Mouse (Mus musculus) forebrain, embryonic 11.5 days (tissue): ENCODE measurements around the gene Entpd1. TPM values are rescaled to one million over a fixed set of nuclear protein-coding genes. Genes with fewer than 3 reads are reported as not detected.

Experiments used
- ATAC-seq: fragments of 200-750 bp; cut with Nextera tagmentation; replicated peaks from 2 replicates; pipeline ENCODE4 v1.8.0; 2017; ENCODE audit warnings: moderate TSS enrichment; ENCODE audit not compliant: low FRiP score
- DNase-seq: peaks from one replicate; pipeline ENCODE4 v3.0.0-alpha.2; 2017; ENCODE audit warnings: low spot score
- H3K27ac ChIP-seq: fragments of 300-500 bp; sonication (generic); 2 replicates; pipeline ENCODE4 v1.5.1; 2014; ENCODE audit warnings: low read depth, low read length
- H3K27me3 ChIP-seq: fragments of 300-500 bp; sonication (generic); 2 replicates; pipeline ENCODE4 v1.6.1; 2014; ENCODE audit warnings: mild to moderate bottlenecking, low read length, mixed read lengths; ENCODE audit not compliant: control insufficient read depth, insufficient read depth
- H3K36me3 ChIP-seq: fragments of 300-500 bp; sonication (generic); 2 replicates; pipeline ENCODE4 v1.6.1; 2014; ENCODE audit warnings: mild to moderate bottlenecking, low read length, moderate library complexity, mixed read lengths; ENCODE audit not compliant: control insufficient read depth, insufficient read depth
- H3K4me1 ChIP-seq: fragments of 300-500 bp; sonication (generic); replicated peaks from 2 replicates; pipeline ENCODE4 v1.6.1; 2014; ENCODE audit warnings: low read length, mixed read lengths; ENCODE audit not compliant: control insufficient read depth, insufficient read depth
- H3K4me2 ChIP-seq: fragments of 300-500 bp; sonication (generic); 2 replicates; pipeline ENCODE4 v1.6.1; 2014; ENCODE audit warnings: low read depth, mild to moderate bottlenecking, low read length, moderate library complexity, mixed read lengths; ENCODE audit not compliant: severe bottlenecking
- H3K4me3 ChIP-seq: fragments of 300-500 bp; sonication (generic); 2 replicates; pipeline ENCODE4 v1.5.1; 2014; ENCODE audit warnings: low read depth, low read length
- H3K9ac ChIP-seq: fragments of 300-500 bp; sonication (generic); 2 replicates; pipeline ENCODE4 v1.6.1; 2014; ENCODE audit warnings: low read length
- H3K9me3 ChIP-seq: fragments of 300-500 bp; sonication (generic); 2 replicates; pipeline ENCODE4 v1.6.1; 2016; ENCODE audit warnings: low read length, mixed read lengths; ENCODE audit not compliant: control insufficient read depth
- WGBS: fragments of 180-500 bp; shearing (Covaris S2); extraction: QIAGEN DNeasy Blood & Tissue Kit; methylation state at CpG from one replicate; pipeline ENCODE4 v1.1.7; 2014; 5-methylcytosine and 5-hydroxymethylcytosine counted together
- polyA plus RNA-seq: library from polyadenylated mRNA; unstranded; fragments of >200 nt; fragmentation: Nextera tagmentation; extraction: Ambion mirVana; gene quantifications from 2 replicates; pipeline ENCODE4 v1.2.1, GENCODE M21; 2014

The Entpd1 gene
- 7.8 and 9.3 TPM in 2 replicates for polyA plus RNA-seq

DNA sequence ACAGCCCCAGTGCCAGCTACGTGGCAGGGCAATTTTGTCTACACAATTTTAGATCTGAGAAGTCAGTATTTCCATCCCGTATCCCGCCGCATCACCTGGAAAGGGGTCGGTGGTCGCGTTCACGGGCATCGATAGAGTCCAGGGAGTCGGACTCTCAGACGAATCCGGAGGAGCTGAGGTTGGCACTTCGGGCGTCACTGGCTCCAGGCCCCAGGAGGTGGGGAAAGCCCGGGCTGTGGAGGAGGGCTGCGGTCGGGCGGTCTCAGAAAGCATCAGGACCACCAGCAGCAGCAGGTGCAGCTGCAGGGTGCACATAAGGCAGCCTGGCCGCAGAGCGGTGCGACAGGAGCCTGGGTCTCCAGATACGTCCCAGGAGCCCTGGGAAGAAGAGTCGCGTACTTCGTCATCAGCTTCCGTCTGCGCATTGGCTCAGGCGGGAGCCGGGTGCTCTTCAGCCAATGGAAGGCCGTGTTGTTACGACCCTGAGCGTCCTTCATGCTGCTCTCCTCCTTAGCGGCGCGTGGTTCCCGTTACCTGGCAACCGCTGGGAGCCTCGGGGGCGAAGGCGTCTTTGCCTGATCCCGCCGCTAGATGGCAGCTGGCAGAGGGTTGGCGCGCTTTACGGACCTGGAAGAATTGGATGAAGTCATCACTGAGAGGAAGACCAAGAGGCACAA is at the start of gene Entpd1, which contains the start of gene Tctn3:
Entpd1 (plus strand) TSS at position 537 of the 677 bp plus-strand sequence.
Tctn3 (minus strand) TSS at position 404 of the 677 bp plus-strand sequence.
- under 1% methylated on average over 45 of the region's 45 CpGs for WGBS

DNA sequence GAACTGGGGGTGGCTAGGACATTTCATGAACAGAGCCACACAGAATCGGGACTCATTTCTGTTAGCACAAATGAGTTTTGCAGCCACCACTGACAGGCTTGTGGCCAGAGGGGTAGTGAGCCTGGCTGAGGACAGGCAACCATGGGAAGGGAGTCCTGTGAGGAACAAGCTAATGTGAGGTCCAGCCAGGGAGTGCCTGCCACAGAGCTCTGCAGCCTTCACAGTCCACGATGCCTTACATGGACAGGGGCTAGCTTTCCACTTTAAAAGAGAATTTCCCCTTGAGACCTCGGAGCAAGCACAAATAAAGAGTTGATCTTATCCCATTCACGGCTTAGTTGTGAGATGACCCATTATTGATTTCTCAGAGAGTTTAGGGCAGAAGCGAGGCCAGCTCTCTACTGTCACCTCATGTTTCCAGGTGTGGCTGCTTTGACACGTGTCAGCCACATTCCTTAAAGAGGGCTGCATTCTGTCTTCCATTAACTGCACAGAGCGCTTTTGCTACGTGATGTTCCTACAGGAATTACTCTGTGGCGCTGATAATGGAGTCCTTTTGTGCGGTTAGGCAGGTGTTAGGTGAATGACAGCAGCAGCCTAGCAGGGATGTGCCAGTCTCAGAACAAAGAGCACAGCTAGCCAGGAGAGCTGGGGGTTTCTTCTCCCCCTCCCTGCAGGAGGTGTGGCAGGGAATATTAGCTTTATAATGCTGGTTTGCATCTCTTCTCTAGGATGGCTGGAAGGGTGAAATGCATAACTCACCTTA is 48.1 kb upstream of the Entpd1 start:
- ATAC-seq, result no peak
- Histone ChIP-seq H3K36me3 (peaks cover 17% of the 10 kb centered on the region), H3K4me1 (no peaks in the 10 kb centered on the region), H3K9me3 (no peaks in the 10 kb centered on the region), H3K4me3 (no peak overlapping the region), H3K4me2 (no peak overlapping the region), H3K9ac (no peak overlapping the region), H3K27me3 (no peaks in the 10 kb centered on the region), H3K27ac (no peak overlapping the region)
- DNase-seq, result no peak
- WGBS, result 90% methylated on average over 10 of the region's 10 CpGs

More for the DNA sequence above, at the start of gene Entpd1, which contains the start of gene Tctn3:
- H3K4me1 ChIP-seq, result peaks cover 6% of the 10 kb centered on the region
- no peaks in the 10 kb centered on the region for H3K9me3 ChIP-seq
- DNase-seq (peak; percentile 98), ATAC-seq (peak; percentile 100)
- peak within 1 kb of the TSS; percentile 68 for H3K4me3 ChIP-seq
- H3K9ac ChIP-seq, result peak within 1 kb of the TSS; percentile 68
- H3K4me2 ChIP-seq, result peak within 1 kb of the TSS; percentile 73
- H3K27me3 ChIP-seq, result no peaks in the 10 kb centered on the region
- H3K27ac ChIP-seq, result no peak within 1 kb of the TSS
- H3K36me3 ChIP-seq, result no peaks in the 10 kb centered on the region

DNA sequence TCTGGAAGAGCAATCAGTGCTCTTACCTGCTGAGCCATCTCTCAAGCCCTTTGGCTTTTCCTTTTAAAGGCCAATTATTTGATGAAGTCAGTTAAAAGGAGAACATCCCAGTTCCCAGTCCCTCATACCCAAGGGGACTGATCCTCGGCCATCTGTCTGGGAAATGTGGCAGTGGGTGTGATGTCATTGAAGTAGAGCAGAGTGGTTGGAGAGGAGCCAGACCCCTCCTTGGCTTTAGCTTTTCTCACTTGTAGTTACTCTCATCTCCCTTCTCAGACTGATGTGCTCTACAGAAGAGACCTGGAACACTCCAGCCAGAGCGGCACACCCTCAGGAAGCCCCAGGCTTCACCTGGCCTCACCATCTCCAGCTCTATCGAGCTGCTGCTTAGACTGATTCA is 44.5 kb upstream of the Entpd1 start:
- Histone ChIP-seq H3K36me3 (peaks cover 33% of the 10 kb centered on the region), H3K27me3 (no peaks in the 10 kb centered on the region), H3K9ac (no peak overlapping the region), H3K4me1 (no peaks in the 10 kb centered on the region), H3K4me3 (no peak overlapping the region), H3K27ac (no peak overlapping the region), H3K4me2 (no peak overlapping the region), H3K9me3 (peaks cover 5% of the 10 kb centered on the region; the same call in 1 of the 2 replicates)
- ATAC-seq (no peak), DNase-seq (no peak)
- WGBS, result 94% methylated on average over 3 of the region's 3 CpGs

DNA sequence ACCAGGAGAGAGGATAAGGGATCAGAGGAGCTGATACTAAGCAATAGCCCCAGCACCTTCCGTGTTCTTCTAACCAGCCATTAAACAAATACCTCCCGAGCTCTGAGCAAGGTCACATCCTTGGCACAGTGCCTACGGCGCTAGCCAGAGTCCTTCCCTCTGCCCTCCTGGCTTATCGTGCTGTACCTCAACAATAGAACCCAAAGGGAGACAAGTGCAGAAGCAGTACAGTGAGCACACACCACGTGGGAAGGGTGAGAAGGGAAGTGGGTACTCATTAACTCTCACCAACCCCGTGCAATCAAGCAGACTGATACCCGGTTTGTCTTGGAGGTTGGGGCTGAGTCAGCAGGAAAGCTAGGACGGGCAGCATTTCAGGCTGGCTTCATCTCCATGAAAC is 41.4 kb upstream of the Entpd1 start:
- DNase-seq, result no peak
- Histone ChIP-seq H3K4me3 (no peak overlapping the region), H3K36me3 (peaks cover 31% of the 10 kb centered on the region), H3K4me1 (no peaks in the 10 kb centered on the region), H3K9ac (no peak overlapping the region), H3K27me3 (no peaks in the 10 kb centered on the region), H3K27ac (no peak overlapping the region), H3K9me3 (peaks cover 5% of the 10 kb centered on the region; the same call in 1 of the 2 replicates), H3K4me2 (no peak overlapping the region)
- ATAC-seq, result no peak
- WGBS, result 95% methylated on average over 9 of the region's 9 CpGs

DNA sequence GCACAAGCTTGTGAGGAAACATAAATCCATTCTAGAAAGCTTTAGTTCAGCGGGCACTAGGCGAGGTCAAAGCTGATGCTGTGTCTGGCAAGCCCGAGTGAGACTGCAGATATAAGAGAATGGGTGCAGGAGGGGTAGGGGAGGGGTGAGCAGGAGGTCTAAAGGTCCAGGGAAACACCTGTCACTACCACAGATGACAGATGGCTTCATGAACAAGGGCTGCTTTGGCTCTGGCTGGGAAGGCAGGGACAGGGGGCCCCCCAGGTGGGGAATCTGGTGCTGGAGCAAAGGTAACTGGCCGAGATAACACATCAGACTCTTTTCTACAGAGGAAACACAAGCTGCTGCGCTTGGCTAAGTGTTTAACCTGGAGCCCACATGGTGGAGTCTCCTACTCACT is 36.7 kb upstream of the Entpd1 start:
- H3K36me3 ChIP-seq, result peaks cover 17% of the 10 kb centered on the region
- H3K9me3 ChIP-seq, result peaks cover 3% of the 10 kb centered on the region; the same call in 1 of the 2 replicates

DNA sequence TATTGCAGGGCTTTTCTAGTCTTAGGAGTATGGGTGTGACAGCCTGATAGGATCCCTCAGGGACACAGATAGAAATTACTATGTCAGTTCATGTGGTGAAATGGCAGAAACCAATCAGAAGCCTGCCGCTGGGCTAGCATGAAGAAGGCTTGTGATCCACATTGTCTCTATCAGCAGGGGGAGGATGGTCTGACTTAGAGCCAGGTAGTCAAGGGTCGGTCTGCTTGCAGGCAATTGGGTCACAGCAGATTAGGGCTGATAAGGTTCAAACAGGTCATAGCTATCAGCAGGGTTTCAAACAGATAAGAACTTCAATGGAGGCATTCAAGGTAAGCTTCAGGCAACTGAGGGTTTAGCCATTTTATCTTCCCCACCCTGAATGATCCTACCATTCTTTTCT is 31.3 kb upstream of the Entpd1 start:
- no peak overlapping the region for H3K4me2 ChIP-seq
- no peaks in the 10 kb centered on the region for H3K27me3 ChIP-seq
- H3K9ac ChIP-seq, result no peak overlapping the region
- peaks cover 3% of the 10 kb centered on the region; the same call in 1 of the 2 replicates for H3K36me3 ChIP-seq
- no peak for ATAC-seq
- DNase-seq, result no peak
- H3K27ac ChIP-seq, result no peak overlapping the region
- H3K9me3 ChIP-seq, result no peaks in the 10 kb centered on the region
- no peak overlapping the region for H3K4me3 ChIP-seq
- H3K4me1 ChIP-seq, result no peaks in the 10 kb centered on the region
- WGBS, result 78% methylated on average over 2 of the region's 2 CpGs

More for the DNA sequence above, 36.7 kb upstream of the Entpd1 start:
- 85% methylated on average over 5 of the region's 5 CpGs for WGBS
- no peaks in the 10 kb centered on the region for H3K4me1 ChIP-seq
- no peak overlapping the region for H3K27ac ChIP-seq
- DNase-seq (no peak), ATAC-seq (no peak)
- H3K9ac ChIP-seq, result no peak overlapping the region
- no peaks in the 10 kb centered on the region for H3K27me3 ChIP-seq
- H3K4me3 ChIP-seq, result no peak overlapping the region
- no peak overlapping the region for H3K4me2 ChIP-seq

DNA sequence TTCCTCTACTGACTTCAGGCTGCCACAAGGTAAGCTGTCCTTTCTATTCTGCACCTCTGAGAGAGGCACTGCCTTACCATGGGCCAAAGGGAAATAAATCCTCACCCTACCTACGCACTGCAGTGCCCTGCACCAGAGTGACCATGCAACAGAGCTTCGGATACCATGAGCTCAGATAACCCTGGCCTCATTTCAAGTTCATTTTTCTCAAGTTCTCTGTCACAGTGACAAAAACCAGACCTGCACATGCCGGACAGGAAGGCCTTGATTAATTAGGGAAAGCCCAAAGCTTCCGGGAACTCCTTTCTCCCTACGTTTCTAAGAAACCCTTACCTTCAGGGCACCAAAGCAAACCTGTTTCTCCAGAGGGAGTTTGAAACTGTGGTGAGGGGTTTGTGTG is 30.5 kb upstream of the Entpd1 start:
- 96% methylated on average over 5 of the region's 5 CpGs for WGBS
- Histone ChIP-seq H3K4me1 (no peaks in the 10 kb centered on the region; the same call in 1 of the 2 replicates), H3K9me3 (no peaks in the 10 kb centered on the region), H3K27ac (no peak overlapping the region), H3K4me2 (no peak overlapping the region), H3K27me3 (no peaks in the 10 kb centered on the region), H3K4me3 (no peak overlapping the region), H3K9ac (no peak overlapping the region), H3K36me3 (no peaks in the 10 kb centered on the region; the same call in 1 of the 2 replicates)
- ATAC-seq (no peak), DNase-seq (no peak)

DNA sequence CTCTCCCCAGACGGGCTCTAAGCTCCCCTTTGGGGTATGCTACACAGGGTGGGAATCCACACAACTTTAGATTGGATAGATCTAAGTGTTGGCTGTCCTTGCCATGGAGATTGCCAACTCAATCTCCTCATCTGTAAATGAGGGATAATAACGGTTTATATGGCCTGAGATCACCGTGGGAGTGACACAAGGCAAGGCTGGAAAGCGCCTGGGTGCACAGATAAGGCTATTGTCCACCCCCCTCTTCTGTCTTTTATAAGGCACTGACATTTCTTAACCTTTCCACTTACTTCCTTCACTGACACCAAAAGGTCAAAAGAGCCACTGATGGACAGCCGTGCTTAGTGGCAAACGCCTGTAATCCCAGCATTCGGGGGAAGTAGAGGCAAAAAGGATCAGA is 25.3 kb upstream of the Entpd1 start:
- peak overlapping the region; percentile 83; the same call in 1 of the 2 replicates for H3K4me3 ChIP-seq
- H3K4me1 ChIP-seq, result peaks cover 7% of the 10 kb centered on the region; the same call in 1 of the 2 replicates
- H3K9ac ChIP-seq, result peak overlapping the region; percentile 86
- peak overlapping the region; percentile 79 for H3K4me2 ChIP-seq
- no peaks in the 10 kb centered on the region for H3K9me3 ChIP-seq
- H3K27ac ChIP-seq, result no peak overlapping the region
- DNase-seq (no peak), ATAC-seq (no peak)
- H3K27me3 ChIP-seq, result no peaks in the 10 kb centered on the region
- WGBS, result 64% methylated on average over 7 of the region's 7 CpGs
- no peaks in the 10 kb centered on the region; the same call in 1 of the 2 replicates for H3K36me3 ChIP-seq
